Mouse (Mus musculus) adrenal gland (tissue): Measurements from ENCODE around the gene Agpat2.

Experiments used
- intact Hi-C: fragments of 180-260 bp; cut with DNase I; formaldehyde crosslinking; loops from one replicate; pipeline ENCODE4 v1.15.1; 2025

The Agpat2 gene

GRCm38 (mm10) chr2:26598462-26598861, 5.8 kb downstream of the Agpat2 start:
- intact Hi-C loops = no loop called here

GRCm38 (mm10) chr2:26597810-26598209, 6.4 kb downstream of the Agpat2 start:
- intact Hi-C loops = no loop called here

GRCm38 (mm10) chr2:26596898-26597297, 7.3 kb downstream of the Agpat2 start:
- intact Hi-C loops = no loop called here

- intact Hi-C loops = no loop called here
These were observed 8.3 kb downstream of the Agpat2 start for GRCm38 (mm10) chr2:26595725-26596435.

- intact Hi-C loops = no loop called here
These were observed 9.1 kb downstream of the Agpat2 start for GRCm38 (mm10) chr2:26594934-26595724.

GRCm38 (mm10) chr2:26594461-26594933, 9.7 kb downstream of the Agpat2 start:
- intact Hi-C loops = no loop called here

- intact Hi-C loops = no loop called here
These were observed 10.2 kb downstream of the Agpat2 start for GRCm38 (mm10) chr2:26594022-26594346.

GRCm38 (mm10) chr2:26593211-26594021, 10.8 kb downstream of the Agpat2 start:
- intact Hi-C loops = no loop called here

GRCm38 (mm10) chr2:26591416-26591815, 12.8 kb downstream of the Agpat2 start:
- intact Hi-C loops = no loop called here

- intact Hi-C loops = no loop called here
These were observed 13.3 kb downstream of the Agpat2 start for GRCm38 (mm10) chr2:26590962-26591361.

GRCm38 (mm10) chr2:26590282-26590681, 13.9 kb downstream of the Agpat2 start:
- intact Hi-C loops = no loop called here

GRCm38 (mm10) chr2:26589284-26589683, 14.9 kb downstream of the Agpat2 start:
- intact Hi-C loops = no loop called here

- intact Hi-C loops = no loop called here
These were observed 15.6 kb downstream of the Agpat2 start for GRCm38 (mm10) chr2:26588573-26588972.

GRCm38 (mm10) chr2:26587044-26587405, 17.2 kb downstream of the Agpat2 start:
- intact Hi-C loops = no loop called here

GRCm38 (mm10) chr2:26586294-26587043, 17.7 kb downstream of the Agpat2 start, which contains the start of gene Gm20532:
Gene Gm20532 (plus strand): TSS chr2:26586639.
- intact Hi-C loops = no loop called here

- intact Hi-C loops = no loop called here
These were observed 18.5 kb downstream of the Agpat2 start for GRCm38 (mm10) chr2:26585713-26586112.

GRCm38 (mm10) chr2:26583640-26584039, 20.6 kb downstream of the Agpat2 start:
- intact Hi-C loops = no loop called here

GRCm38 (mm10) chr2:26582741-26583140, 21.5 kb downstream of the Agpat2 start:
- intact Hi-C loops = no loop called here

GRCm38 (mm10) chr2:26582203-26582602, 22.0 kb downstream of the Agpat2 start:
- intact Hi-C loops = no loop called here

- intact Hi-C loops = no loop called here
These were observed 23.5 kb downstream of the Agpat2 start for GRCm38 (mm10) chr2:26580751-26581150.

GRCm38 (mm10) chr2:26579714-26580113, 24.5 kb downstream of the Agpat2 start, which contains the start of gene Egfl7:
Gene Egfl7 (plus strand): TSS chr2:26580014.
- intact Hi-C loops = no loop called here
